Mouse (Mus musculus) embryonic fibroblast, embryonic 13.5 days (primary cell): ENCODE results near the gene Polr2i.

Source experiments
- CTCF ChIP-seq: IDR thresholded peaks from 2 replicates; pipeline ENCODE4 v1.5.1; 2011; ENCODE audit warnings: mild to moderate bottlenecking, control low read depth, low read length, moderate library complexity, borderline replicate concordance; ENCODE audit not compliant: insufficient read depth
- POLR2A ChIP-seq: IDR thresholded peaks from 2 replicates; pipeline ENCODE4 v1.6.1; 2011; ENCODE audit warnings: low read depth, mild to moderate bottlenecking, control low read depth, low read length, moderate library complexity

GRCm38 (mm10) chr7:30213881-30214280 is 17.9 kb upstream of the Polr2i start:
- TF ChIP-seq POLR2A (no peak), CTCF (no peak)
